Mouse (Mus musculus): ENCODE results near the gene Amigo1.
"Not testable (repeated sequence)": the region's sequence is repeated elsewhere in the genome, so short reads cannot be mapped to it uniquely, and the experiment has no call there.

The Amigo1 gene

GRCm38 (mm10) chr3:108209946-108210770 is 24.0 kb downstream of the Amigo1 start:
- DNase-seq (ENCODE audit: low spot score in 2 of 2), result peak; percentile 84 to 92

- DNase-seq (ENCODE audit: low spot score in 2 of 2), result no peak
Observed at GRCm38 (mm10) chr3:108210771-108211139, 24.6 kb downstream of the Amigo1 start, which contains the start of gene Atxn7l2. Atxn7l2 (minus strand) TSS chr3:108210934.

GRCm38 (mm10) chr3:108211845-108212244 is 25.7 kb downstream of the Amigo1 start:
- DNase-seq (ENCODE audit: low spot score in 2 of 2), result no peak

- DNase-seq (ENCODE audit: low spot score in 2 of 2), result no peak
Observed at GRCm38 (mm10) chr3:108212406-108212805, 26.3 kb downstream of the Amigo1 start.

- no peak for DNase-seq (ENCODE audit: low spot score in 2 of 2)
Observed at GRCm38 (mm10) chr3:108214734-108215133, 28.6 kb downstream of the Amigo1 start.

- DNase-seq (ENCODE audit: low spot score in 2 of 2), result no peak
Observed at GRCm38 (mm10) chr3:108220661-108221060, 34.5 kb downstream of the Amigo1 start.

- DNase-seq (ENCODE audit: low spot score in 2 of 2), result no peak
Observed at GRCm38 (mm10) chr3:108225711-108226557, 39.8 kb downstream of the Amigo1 start.

- DNase-seq (ENCODE audit: low spot score in 2 of 2), result peak in 1 of 2 experiments; percentile 54
Observed at GRCm38 (mm10) chr3:108226558-108227350, 40.6 kb downstream of the Amigo1 start, which contains the start of gene Sypl2. Sypl2 (minus strand) TSS chr3:108226648.

GRCm38 (mm10) chr3:108227521-108227920 is 41.4 kb downstream of the Amigo1 start:
- no peak for DNase-seq (ENCODE audit: low spot score in 2 of 2)

- no peak for DNase-seq (ENCODE audit: low spot score in 2 of 2)
Observed at GRCm38 (mm10) chr3:108231646-108232045, 45.5 kb downstream of the Amigo1 start.

GRCm38 (mm10) chr3:108237474-108238102 is 51.5 kb downstream of the Amigo1 start:
- not testable (repeated sequence) for DNase-seq (ENCODE audit: low spot score in 2 of 2)

GRCm38 (mm10) chr3:108241243-108241839 is 55.2 kb downstream of the Amigo1 start:
- no peak for DNase-seq (ENCODE audit: low spot score in 2 of 2)

All from urinary bladder, postnatal 36 days (tissue).